Mouse (Mus musculus): Measurements from ENCODE around the gene Kansl1.

DNA sequence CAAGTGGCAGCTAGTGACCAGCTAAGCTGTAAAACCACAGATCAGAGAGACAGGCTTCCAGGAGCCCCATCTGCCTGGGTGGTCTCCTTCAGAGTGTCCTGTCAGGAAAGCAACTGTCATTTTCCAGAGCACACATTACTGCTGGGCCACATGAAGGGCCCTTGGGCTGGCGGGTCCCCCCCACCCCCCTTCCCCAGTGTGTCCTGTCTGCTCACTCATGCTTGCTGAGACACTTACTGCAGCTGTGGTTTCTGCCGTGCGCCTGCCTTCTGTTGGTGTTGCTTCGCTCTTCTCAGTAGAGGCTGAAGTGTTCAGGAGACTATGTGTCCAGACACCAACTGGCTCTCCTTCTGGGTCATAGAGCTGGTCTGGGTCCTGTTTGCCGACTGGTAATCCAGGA lies 148.2 kb downstream of the Kansl1 start:
- no peak for TF ChIP-seq POLR2A (IDR thresholded peaks at IDR 0.05; ENCODE audit: low read depth, low read length)
- no peak for TF ChIP-seq CTCF (IDR thresholded peaks at IDR 0.05; ENCODE audit: extremely low read depth, insufficient read length, insufficient replicate concordance, low read depth, low read length)
